Mouse (Mus musculus): ENCODE measurements around the gene Ccdc62. TPM values are rescaled to one million over a fixed set of nuclear protein-coding genes. Genes with fewer than 3 reads are reported as not detected.

Gene Ccdc62
- polyA plus RNA-seq, 1 experiment from 2014 or later: 4.7 TPM

DNA sequence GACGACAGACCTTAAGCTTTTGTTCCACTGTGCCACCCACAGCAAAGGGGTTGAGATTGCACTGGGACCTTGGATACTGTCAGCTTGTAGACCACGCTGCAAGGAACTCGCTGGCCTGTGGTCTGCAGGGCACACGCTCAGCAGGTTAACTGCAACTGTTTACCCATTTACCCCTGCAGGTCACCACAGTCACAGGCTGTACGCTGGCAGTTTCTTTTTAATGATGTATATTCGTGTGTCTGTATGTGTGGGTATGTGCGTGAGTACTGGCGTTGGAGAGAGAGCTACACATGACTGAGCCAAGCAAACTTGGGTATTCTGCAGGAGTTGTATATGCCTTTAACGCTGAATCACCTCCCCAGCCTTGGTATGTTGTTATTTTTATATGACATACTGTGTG lies 88.2 kb downstream of the Ccdc62 start:
- H3K4me3 ChIP-seq (replicated peaks): no peak overlapping the region
- H3K27ac ChIP-seq: no peak overlapping the region
- WGBS: 82% methylated on average over 9 of the region's 9 CpGs
- no peak for ATAC-seq
- H3K36me3 ChIP-seq: no peaks in the 10 kb centered on the region
- no peaks in the 10 kb centered on the region for H3K27me3 ChIP-seq (replicated peaks)
- H3K9ac ChIP-seq: no peak overlapping the region
- peaks cover 26% of the 10 kb centered on the region for H3K4me1 ChIP-seq (replicated peaks)
- no peak overlapping the region for H3K4me2 ChIP-seq (replicated peaks)
- H3K9me3 ChIP-seq: no peaks in the 10 kb centered on the region

Other genes with a start within 250 kb of the Ccdc62 start
- gene Clip1, start 246.1 kb upstream of the Ccdc62 start, polyA plus RNA-seq (2015; fragmentation: Nextera tagmentation; extraction: Ambion mirVana): 29.9 TPM in 2 replicates
- 63.1 and 68.9 TPM in 2 replicates for gene Zcchc8, start 209.6 kb upstream of the Ccdc62 start, polyA plus RNA-seq (2015; fragmentation: Nextera tagmentation; extraction: Ambion mirVana)
- 90.5 and 100 TPM in 2 replicates for gene Rsrc2, start 181.3 kb upstream of the Ccdc62 start, polyA plus RNA-seq (2015; fragmentation: Nextera tagmentation; extraction: Ambion mirVana)
- gene Kntc1, start 181.0 kb upstream of the Ccdc62 start, polyA plus RNA-seq (2015; fragmentation: Nextera tagmentation; extraction: Ambion mirVana): 19.7 and 21.7 TPM in 2 replicates
- 0.09 TPM in 1 of 2 replicates, not detected in the other for gene Hcar2, start 65.2 kb upstream of the Ccdc62 start, polyA plus RNA-seq (2015; fragmentation: Nextera tagmentation; extraction: Ambion mirVana)
- gene Hcar1, start 50.7 kb upstream of the Ccdc62 start, polyA plus RNA-seq (2015; fragmentation: Nextera tagmentation; extraction: Ambion mirVana): 2.3 and 2.8 TPM in 2 replicates
- gene Denr, start 23.5 kb upstream of the Ccdc62 start, polyA plus RNA-seq (2015; fragmentation: Nextera tagmentation; extraction: Ambion mirVana): 117 and 146 TPM in 2 replicates
- 1.5 and 2.2 TPM in 2 replicates for gene Gm43518, start 3.3 kb upstream of the Ccdc62 start, polyA plus RNA-seq (2015; fragmentation: Nextera tagmentation; extraction: Ambion mirVana)
- gene Hip1r, start 42.9 kb downstream of the Ccdc62 start, polyA plus RNA-seq (2015; fragmentation: Nextera tagmentation; extraction: Ambion mirVana): 26.0 and 29.3 TPM in 2 replicates
- 28.2 and 28.8 TPM in 2 replicates for gene Vps37b, start 101.6 kb downstream of the Ccdc62 start, polyA plus RNA-seq (2015; fragmentation: Nextera tagmentation; extraction: Ambion mirVana)
- gene Abcb9, start 165.1 kb downstream of the Ccdc62 start, polyA plus RNA-seq (2015; fragmentation: Nextera tagmentation; extraction: Ambion mirVana): 2.3 and 2.5 TPM in 2 replicates
- gene Ogfod2, start 181.6 kb downstream of the Ccdc62 start, polyA plus RNA-seq (2015; fragmentation: Nextera tagmentation; extraction: Ambion mirVana): 26.3 and 29.2 TPM in 2 replicates
- gene Arl6ip4, start 185.4 kb downstream of the Ccdc62 start, polyA plus RNA-seq (2015; fragmentation: Nextera tagmentation; extraction: Ambion mirVana): 90.8 and 95.4 TPM in 2 replicates

All from intestine, embryonic 15.5 days (tissue).